Comparison of ENCODE assay signal across 8 mouse cellular contexts in genomic region chr6:122810615-122811279, GRCm38 (mm10). TPM values are rescaled to one million over a fixed set of nuclear protein-coding genes. Genes with fewer than 3 reads are reported as not detected.
DNase-seq lines count a peak whose midpoint lies in the region; ATAC-seq and TF ChIP-seq lines count a peak whose summit lies in the region.

No protein-coding gene starts in this region.

- peak; percentile 88 for ATAC-seq in G1E (ENCODE audit: extremely low read depth, insufficient number of reproducible peaks, low FRiP score, poor library complexity, severe bottlenecking)
- ATAC-seq in forebrain, embryonic 16.5 days, result peak; percentile 99
- peak; percentile 99 for ATAC-seq in lung, embryonic 15.5 days (ENCODE audit: borderline replicate concordance, extremely low read depth, low FRiP score, low TSS enrichment)

- H3K36me3 ChIP-seq in G1E (replicated peaks), result no peaks in the 10 kb centered on the region
- H3K36me3 ChIP-seq in forebrain, embryonic 16.5 days (ENCODE audit: control insufficient read depth, insufficient read depth), result no peaks in the 10 kb centered on the region
- H3K36me3 ChIP-seq in lung, embryonic 15.5 days, result no peaks in the 10 kb centered on the region

- no peak for TF ChIP-seq CTCF in G1E (IDR thresholded peaks at IDR 0.05; ENCODE audit: low read depth, low read length)

- peak overlapping the region; percentile 73 for H3K9ac ChIP-seq in forebrain, embryonic 16.5 days (replicated peaks; ENCODE audit: low read depth, low read length)
- peak overlapping the region; percentile 66 for H3K9ac ChIP-seq in lung, embryonic 15.5 days

- WGBS in forebrain, embryonic 16.5 days, result 0% methylated on average over 30 of the region's 30 CpGs
- under 1% methylated on average over 30 of the region's 30 CpGs for WGBS in lung, embryonic 15.5 days

- peak overlapping the region; percentile 60 for H3K4me2 ChIP-seq in forebrain, embryonic 16.5 days (ENCODE audit: low read length)
- H3K4me2 ChIP-seq in lung, embryonic 15.5 days, result peak overlapping the region; percentile 62

- peak overlapping the region; percentile 99 for H3K27ac ChIP-seq in forebrain, embryonic 16.5 days (ENCODE audit: low read length)
- H3K27ac ChIP-seq in lung, embryonic 15.5 days, result peak overlapping the region; percentile 100

- peak; percentile 91 for DNase-seq in G1E (ENCODE audit: low spot score)
- DNase-seq in cerebellum, adult 18-20 months, result peak; percentile 93 to 99
- DNase-seq in heart, postnatal 4 days, result peak; percentile 98
- peak; percentile 98 for DNase-seq in layer of hippocampus, adult 8-10 months (ENCODE audit: low spot score in 2 of 2)
- DNase-seq in ovary, adult 18-20 months (ENCODE audit: low spot score), result peak; percentile 98
- peak; percentile 96 for DNase-seq in thymus, postnatal 0 days (ENCODE audit: low spot score)

- H3K27me3 ChIP-seq in G1E (ENCODE audit: insufficient read depth, low read length), result no peaks in the 10 kb centered on the region
- no peaks in the 10 kb centered on the region for H3K27me3 ChIP-seq in forebrain, embryonic 16.5 days (replicated peaks; ENCODE audit: control insufficient read depth, insufficient read depth, low read length)
- no peaks in the 10 kb centered on the region for H3K27me3 ChIP-seq in lung, embryonic 15.5 days

- H3K4me3 ChIP-seq in G1E (ENCODE audit: low read depth, low read length), result peak overlapping the region; percentile 75
- H3K4me3 ChIP-seq in forebrain, embryonic 16.5 days (replicated peaks; ENCODE audit: low read length), result peak overlapping the region; percentile 82
- peak overlapping the region; percentile 73 for H3K4me3 ChIP-seq in lung, embryonic 15.5 days

- peaks cover 24% of the 10 kb centered on the region for H3K4me1 ChIP-seq in G1E (ENCODE audit: insufficient read depth, low read depth, low read length)
- H3K4me1 ChIP-seq in forebrain, embryonic 16.5 days (replicated peaks; ENCODE audit: control insufficient read depth, insufficient read depth, low read length), result peaks cover 8% of the 10 kb centered on the region
- H3K4me1 ChIP-seq in lung, embryonic 15.5 days, result peaks cover 8% of the 10 kb centered on the region

- no peaks in the 10 kb centered on the region for H3K9me3 ChIP-seq in G1E (replicated peaks)
- H3K9me3 ChIP-seq in forebrain, embryonic 16.5 days (ENCODE audit: control insufficient read depth, low read length), result no peaks in the 10 kb centered on the region
- no peaks in the 10 kb centered on the region for H3K9me3 ChIP-seq in lung, embryonic 15.5 days

RNA-seq across cellular contexts. Expression of gene Foxj2, which starts 9.0 kb away (rescaled TPM):
- total RNA-seq in G1E (2014; fragmentation: Nextera tagmentation), result 24.3 and 27.8 TPM in 2 replicates
- total RNA-seq in G1E (2017), result 3.9 and 4.0 TPM in 2 replicates
- 18.6 and 20.5 TPM in 2 replicates for polyA plus RNA-seq in G1E (2012)
- 8.1 and 8.5 TPM in 2 replicates for polyA plus RNA-seq in forebrain, embryonic 16.5 days (2015; fragmentation: Nextera tagmentation; extraction: Ambion mirVana)
- total RNA-seq in heart, postnatal 4 days (2021), result 10 to 100 TPM; 24.6 to 25.3 TPM
- total RNA-seq in layer of hippocampus, adult 8-10 months (2022), result 10 to 100 TPM; 26.8 to 29.2 (median 27.8) TPM
- 5.1 and 5.8 TPM in 2 replicates for polyA plus RNA-seq in lung, embryonic 15.5 days (2015; fragmentation: Nextera tagmentation; extraction: Ambion mirVana)
- 3.0 and 3.2 TPM in 2 replicates for polyA plus RNA-seq in thymus, postnatal 0 days (2015; fragmentation: Nextera tagmentation; extraction: Ambion mirVana)

RNA-seq across cellular contexts. Expression of gene Slc2a3, which starts 9.3 kb away (rescaled TPM):
- total RNA-seq in G1E (2014; fragmentation: Nextera tagmentation) (375 and 431 TPM in 2 replicates), G1E (2017) (371 and 387 TPM in 2 replicates)
- polyA plus RNA-seq in G1E (2012), result 73.2 and 97.6 TPM in 2 replicates
- polyA plus RNA-seq in forebrain, embryonic 16.5 days (2015; fragmentation: Nextera tagmentation; extraction: Ambion mirVana), result 25.9 and 33.7 TPM in 2 replicates
- 1 to 10 TPM; 2.0 to 3.3 TPM for total RNA-seq in heart, postnatal 4 days (2021)
- total RNA-seq in layer of hippocampus, adult 8-10 months (2022), result 100 to 1,000 TPM in 2 of 4 experiments, 10 to 100 TPM in 2; 89.0 to 124 (median 100) TPM
- 7.4 and 8.1 TPM in 2 replicates for polyA plus RNA-seq in lung, embryonic 15.5 days (2015; fragmentation: Nextera tagmentation; extraction: Ambion mirVana)
- polyA plus RNA-seq in thymus, postnatal 0 days (2015; fragmentation: Nextera tagmentation; extraction: Ambion mirVana), result 12.8 and 13.0 TPM in 2 replicates

RNA-seq across cellular contexts. Expression of gene C3ar1, which starts 45.2 kb away (rescaled TPM):
- total RNA-seq in G1E (2014; fragmentation: Nextera tagmentation) (not detected in 2 replicates), G1E (2017) (0.23 and 0.38 TPM in 2 replicates)
- not detected in 2 replicates for polyA plus RNA-seq in G1E (2012)
- 1.0 and 1.8 TPM in 2 replicates for polyA plus RNA-seq in forebrain, embryonic 16.5 days (2015; fragmentation: Nextera tagmentation; extraction: Ambion mirVana)
- 1 to 10 TPM; 1.7 to 1.8 TPM for total RNA-seq in heart, postnatal 4 days (2021)
- total RNA-seq in layer of hippocampus, adult 8-10 months (2022), result 10 to 100 TPM in 1 of 4 experiments, 1 to 10 TPM in 1, under 1 TPM in 2; 0.66 to 11.6 (median 4.5) TPM
- 3.3 and 3.4 TPM in 2 replicates for polyA plus RNA-seq in lung, embryonic 15.5 days (2015; fragmentation: Nextera tagmentation; extraction: Ambion mirVana)
- polyA plus RNA-seq in thymus, postnatal 0 days (2015; fragmentation: Nextera tagmentation; extraction: Ambion mirVana), result 1.9 and 2.2 TPM in 2 replicates

Comparison
In these comparisons a context has a peak if more than half of its experiments do, and no peak if none do; other contexts are left out.
1. Peak in every context shown above with its lines: DNase-seq, ATAC-seq, H3K4me3 ChIP-seq and H3K27ac ChIP-seq.